Mouse (Mus musculus): ENCODE results near the gene Srebf1.
A peak's percentile ranks its signal among the peaks of the same experiment; 100 is the strongest.

The Srebf1 gene

GRCm38 (mm10) chr11:60222469-60223236 is at the start of gene Srebf1:
Gene Srebf1 (minus strand): TSS chr11:60222581.
- DNase-seq = peak; percentile 91

DNA sequence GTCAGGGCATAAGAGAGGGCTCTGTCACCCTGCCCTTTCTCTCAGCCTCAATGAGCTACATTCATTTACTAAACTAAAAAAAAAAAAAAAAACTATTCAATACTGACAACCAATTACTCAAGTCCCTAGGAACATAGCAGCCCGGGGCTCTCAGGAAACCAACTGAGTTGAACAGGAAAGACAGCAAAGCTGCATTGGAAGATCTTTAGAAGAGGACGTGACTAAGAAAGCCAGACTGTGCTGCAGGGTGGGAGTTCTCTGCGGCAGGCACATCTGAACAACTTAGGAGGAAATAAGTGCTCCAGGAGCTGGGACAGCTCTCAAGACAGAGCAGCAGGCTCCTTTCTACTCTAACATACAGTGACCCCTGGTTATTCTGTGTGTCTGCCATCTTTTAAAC is 46.2 kb upstream of the Srebf1 start:
- no peak for DNase-seq

DNA sequence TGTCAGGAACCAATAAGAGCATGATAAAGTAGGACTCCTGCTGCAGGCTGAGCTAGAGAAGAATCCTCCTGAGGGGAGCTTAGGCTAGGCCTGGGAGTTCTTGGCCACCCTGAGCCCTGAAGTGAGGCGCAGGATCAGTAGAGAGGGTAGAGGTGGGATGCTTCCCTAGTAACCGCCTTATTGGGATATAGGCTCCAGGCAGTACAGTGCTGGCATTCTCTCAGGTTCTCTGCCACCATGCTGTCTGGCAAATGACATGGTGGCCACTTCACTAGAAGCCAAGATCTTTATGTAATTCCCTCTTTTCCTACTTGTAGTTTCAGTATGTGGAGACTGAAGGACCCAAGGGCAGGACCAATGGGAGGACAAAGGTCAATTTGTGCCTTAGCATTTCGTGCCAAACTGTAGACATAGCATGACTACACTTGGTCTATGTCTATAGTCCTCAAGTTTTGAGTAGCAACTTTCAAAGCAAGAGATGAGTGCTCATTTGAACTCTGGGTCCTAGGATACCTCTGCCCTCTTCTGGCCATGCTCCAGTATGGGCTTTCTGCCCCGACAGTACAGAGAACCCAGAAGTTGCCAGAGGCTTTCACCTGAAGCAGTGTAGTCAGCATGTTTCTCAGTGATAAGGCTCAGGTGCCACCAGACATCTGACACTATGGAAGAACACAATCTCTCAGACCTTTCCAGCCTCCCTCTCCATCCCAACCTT is 43.0 kb upstream of the Srebf1 start:
- no peak for DNase-seq

DNA sequence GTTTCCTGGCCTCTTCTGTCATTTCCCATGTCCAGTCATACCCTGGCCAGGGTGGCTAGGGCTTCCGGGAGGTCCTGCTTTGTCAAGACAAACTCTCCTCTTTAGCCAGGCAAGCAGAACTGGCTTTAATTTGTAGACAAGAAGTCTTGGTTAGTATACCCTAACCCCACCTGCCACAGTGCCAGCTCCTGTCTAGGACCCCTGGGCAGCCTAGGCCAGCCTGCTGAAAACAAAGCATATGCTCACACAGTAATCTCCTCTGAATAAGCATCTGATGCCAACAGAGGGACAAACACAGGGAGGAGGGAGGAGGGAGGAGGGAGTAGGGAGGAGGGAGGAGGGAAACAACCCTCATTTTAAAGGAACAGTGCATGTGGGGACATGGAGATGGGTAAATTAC is 42.3 kb upstream of the Srebf1 start:
- DNase-seq = no peak

GRCm38 (mm10) chr11:60262396-60262795 is 40.0 kb upstream of the Srebf1 start:
- no peak for DNase-seq

DNA sequence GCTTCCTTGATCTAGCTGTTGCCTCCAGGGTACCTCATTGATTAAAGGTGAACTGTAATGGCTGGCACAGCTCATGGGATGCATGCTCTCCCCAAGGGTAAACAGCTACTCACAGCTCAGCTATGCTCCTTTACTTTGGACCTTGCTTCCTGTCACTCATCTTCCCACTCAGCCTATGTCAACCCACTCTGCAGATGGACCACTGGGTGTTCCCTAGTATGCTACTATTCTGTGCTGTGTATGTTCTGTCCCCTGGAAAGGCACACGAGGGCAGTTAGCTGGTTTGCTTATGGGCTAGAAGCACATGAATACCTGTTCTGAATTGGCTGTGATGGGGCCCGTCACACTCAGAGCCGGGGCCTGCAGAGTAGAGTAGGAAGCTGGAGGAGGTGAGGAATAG is 38.4 kb upstream of the Srebf1 start:
- no peak for DNase-seq

DNA sequence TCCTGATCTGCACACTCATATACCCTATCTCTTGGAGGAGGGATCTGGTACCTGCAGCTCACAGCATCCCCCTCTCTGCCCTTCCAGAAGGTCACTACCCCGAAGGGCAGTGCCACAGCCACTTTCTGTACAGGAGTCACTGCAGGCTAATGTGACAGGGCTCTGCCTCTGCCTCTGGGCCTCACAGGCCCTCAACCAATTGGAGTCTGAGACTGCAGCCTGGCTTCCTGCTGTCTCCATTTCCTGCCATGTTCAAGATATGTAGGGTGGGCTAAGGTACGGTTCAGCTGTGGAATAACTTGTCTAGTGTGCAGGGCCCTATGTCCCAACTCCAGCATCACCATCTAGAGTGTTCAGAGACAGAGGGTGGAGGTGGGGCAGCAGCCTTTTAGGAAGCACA is 35.3 kb upstream of the Srebf1 start:
- no peak for DNase-seq

GRCm38 (mm10) chr11:60256713-60257112 is 34.3 kb upstream of the Srebf1 start:
- DNase-seq = no peak

GRCm38 (mm10) chr11:60256176-60256681 is 33.8 kb upstream of the Srebf1 start:
- DNase-seq = no peak

- no peak for DNase-seq
Measured at GRCm38 (mm10) chr11:60255639-60256038, 33.3 kb upstream of the Srebf1 start.

DNA sequence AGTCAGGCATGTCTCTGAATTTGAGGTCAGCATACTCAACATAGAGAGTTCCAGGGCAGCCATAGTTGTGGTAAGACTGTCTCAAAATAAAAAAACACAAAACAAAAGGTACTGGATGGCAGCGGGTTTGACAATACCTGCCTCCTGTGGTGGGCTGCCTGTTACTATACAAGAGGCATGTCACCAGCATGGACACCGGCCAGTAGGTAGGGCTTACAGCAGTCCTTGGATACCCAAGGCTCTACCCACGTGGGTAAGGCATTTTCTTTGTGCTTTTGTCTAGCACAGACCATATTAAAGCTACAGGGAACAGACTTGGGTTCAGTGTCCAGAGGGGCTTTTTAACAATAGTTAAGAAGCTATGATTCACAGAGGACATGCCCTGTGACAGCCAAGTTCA is 32.8 kb upstream of the Srebf1 start:
- DNase-seq = no peak

DNA sequence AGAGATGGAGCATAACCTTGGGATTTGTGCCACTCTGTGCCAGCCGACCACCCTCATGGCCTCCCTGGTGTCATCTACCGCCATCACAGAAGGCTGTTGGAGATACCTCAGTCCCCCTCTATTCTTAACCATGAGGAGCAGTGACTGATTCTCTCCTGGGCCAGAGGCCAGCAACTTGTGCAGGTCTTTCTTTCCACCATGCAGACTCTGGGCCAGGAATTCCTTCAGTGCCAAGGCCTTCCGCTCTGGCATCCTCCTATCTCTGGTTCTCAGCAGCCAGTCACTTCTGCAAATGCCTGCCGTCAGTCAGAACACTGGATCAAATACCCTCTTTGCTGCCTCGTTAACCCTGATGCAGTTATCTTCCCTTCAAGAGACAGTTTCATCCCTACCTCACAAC is 31.9 kb upstream of the Srebf1 start:
- no peak for DNase-seq

DNA sequence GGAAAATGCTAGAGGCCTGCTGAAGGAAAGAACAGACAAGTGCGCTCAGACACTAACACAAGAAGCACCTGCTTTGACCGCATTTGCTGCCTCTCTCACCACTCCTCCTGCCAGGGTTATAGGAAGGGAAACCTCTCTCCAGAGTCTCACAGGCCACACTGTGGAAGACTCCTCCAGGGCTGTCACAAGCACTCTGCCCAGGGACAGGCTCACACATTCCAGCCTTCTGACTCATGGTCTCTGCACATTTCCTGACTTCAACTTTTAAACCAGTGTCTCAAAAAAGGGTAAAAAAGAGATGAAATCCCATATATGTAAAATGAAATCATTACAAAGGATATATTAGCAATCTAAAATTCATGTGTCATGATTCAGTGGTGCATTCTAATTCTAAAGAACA is 31.2 kb upstream of the Srebf1 start:
- DNase-seq = no peak

DNA sequence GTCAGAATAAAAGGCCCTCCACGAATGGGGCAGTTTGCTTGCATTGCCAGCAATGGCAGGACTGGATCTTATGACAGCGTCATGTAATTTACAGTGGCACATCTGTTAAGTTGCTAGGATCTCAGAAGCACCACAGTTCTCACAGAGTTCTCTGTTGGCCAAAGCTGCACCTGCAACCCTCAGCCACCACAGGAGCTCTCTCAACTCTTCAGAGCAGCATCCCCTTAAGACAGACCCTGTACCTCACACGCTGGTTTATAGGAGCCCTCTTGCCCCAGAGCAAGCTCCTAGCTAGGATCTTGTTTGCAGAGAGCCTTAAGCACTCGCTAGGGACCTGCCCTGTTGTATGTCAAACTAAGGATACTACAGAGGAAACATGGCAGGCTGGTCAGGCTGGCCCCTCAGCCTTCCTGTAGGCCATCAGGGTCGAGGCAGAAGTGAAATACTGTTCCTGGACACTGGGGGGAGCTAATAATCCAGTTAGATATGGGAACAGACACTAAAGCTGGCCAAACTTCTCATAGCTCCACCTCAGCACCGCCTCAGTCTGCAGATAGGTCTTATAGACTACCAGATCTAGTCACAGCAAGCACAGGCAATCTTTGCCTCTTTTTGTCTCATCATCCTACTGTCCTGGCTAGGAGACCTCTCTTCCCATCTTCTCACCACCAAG is 28.7 kb upstream of the Srebf1 start:
- peak; percentile 69 for DNase-seq

DNA sequence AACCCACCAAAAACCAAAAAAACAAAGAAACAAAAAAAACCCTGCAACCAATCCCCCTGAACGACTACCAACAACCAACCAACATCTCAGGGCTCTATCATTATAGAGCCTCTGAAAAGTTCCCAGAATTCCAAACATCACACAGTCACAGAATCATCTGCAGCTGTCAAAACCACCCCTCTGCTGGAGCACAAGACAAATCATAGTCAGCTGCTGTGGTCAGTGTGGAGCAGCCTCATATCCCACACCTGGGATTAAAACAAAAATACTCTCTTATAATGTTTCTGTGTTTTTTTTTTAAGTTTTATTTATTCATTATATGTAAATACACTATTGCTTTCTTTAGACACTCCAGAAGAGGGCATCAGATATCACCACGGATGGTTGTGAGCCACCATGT is 27.5 kb upstream of the Srebf1 start:
- DNase-seq = no peak

DNA sequence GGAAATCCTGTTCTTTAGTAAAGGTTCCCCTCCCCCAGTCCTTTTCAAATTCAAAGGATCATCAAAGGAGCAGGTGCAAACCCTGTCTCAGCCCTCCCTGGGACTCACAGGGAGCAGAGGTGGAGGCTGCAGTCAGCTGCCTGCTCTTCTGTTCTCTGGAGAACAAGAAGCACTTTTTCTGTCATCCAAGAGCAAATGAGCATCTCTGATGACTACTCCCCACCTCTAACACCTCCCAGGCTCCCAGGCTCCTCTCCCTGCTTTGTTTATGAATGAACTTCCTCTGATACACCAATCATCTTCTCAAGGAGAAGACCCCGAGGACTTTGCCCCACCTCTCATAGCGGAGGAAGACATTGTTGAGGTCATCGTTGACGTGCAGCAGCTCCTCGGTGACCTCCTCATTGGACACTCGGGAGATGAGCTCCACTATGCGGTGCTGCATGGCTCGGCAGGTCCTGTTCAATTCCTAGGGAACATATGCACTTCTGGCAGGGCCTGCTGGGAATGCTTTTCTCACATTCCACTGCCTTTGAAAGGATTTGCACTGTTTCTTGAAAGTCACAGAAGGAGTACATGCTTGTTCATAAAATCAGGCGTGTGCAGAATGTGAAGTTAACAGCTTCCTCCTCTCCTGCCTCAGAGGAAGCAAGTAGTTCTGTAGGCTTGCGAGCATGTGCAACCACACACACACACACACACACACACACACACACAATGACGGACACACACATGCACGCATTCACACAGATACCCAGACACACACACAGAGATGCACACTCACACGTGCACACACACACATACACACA is 26.4 kb upstream of the Srebf1 start:
- peak; percentile 30 for DNase-seq

- no peak for DNase-seq
Measured at GRCm38 (mm10) chr11:60247753-60248550, 25.6 kb upstream of the Srebf1 start.

GRCm38 (mm10) chr11:60246077-60246476 is 23.7 kb upstream of the Srebf1 start:
- DNase-seq = no peak

DNA sequence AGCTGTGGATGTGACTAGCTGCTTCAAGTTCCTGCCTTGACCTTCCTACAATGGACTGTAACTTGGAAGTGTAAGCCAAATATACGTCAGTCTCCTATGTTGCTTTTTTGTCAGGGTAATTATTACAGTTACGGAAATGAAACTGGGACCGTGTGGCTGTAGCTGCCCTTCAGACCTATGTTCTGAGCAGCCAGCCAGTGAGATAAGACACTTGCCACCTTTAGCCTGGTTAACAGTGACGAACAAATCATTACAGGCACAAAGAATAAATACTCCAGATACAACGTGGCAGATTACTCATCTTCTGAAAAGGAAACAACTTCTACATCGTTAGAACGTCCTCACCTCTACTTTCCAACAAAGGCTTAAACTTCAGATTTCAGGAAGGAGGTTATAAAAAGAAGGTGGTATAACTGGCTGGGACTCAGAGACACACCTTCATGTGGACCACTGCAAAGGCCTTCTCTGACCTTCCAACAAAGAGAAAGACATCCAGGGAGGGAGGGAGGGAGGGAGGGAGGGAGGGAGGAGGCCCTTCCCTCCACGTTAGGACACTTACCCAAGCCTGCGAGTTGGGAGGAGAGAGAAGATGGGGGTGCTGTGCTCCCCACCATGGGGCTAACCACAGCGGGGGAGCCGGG is 22.2 kb upstream of the Srebf1 start:
- DNase-seq = no peak

- no peak for DNase-seq
Measured at GRCm38 (mm10) chr11:60240509-60240908, 18.1 kb upstream of the Srebf1 start.

DNA sequence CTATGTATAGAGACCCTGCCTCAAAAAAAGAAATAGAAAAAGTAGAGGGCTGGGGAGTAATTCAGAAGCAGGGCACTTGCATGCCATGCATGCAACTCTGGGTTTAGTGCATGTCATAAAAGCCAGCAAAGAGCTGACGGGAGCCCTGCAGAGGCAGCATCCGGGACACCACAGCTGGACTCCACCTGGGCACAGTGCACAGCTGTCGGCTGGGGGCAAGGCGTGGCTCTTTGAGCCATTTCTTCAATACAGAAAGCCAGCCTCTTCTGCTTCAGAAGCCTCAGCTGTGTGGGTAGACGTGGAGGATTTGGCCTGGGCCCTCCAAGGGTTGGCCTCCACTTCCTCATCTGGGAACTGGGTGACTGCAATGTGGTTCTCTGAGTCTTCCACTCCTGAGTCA is 13.0 kb upstream of the Srebf1 start:
- no peak for DNase-seq

DNA sequence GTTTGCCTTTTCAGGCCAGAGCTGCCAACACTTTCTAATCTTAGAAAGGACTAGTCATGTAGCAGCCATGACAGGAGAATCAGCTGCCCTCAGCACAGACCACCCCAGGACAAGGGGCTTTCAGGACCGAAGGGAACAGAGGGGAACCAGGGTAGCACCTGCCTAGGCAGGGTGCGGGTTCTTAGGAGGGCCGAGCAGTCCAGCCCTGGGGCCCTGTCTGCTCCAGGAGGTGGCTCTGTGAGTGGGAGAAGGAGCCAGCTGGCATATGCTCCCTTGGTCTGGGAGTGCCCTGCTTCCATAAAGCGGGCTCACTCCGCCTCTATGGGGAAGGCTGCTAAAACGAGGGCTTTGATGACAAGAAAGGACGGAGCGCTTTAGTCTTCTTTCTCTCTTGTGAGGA is 10.9 kb upstream of the Srebf1 start:
- no peak for DNase-seq

Data from embryo, embryonic 11 days (tissue).